ENCODE assay signal across 8 mouse cellular contexts in genomic region chr1:179847759-179848389, GRCm38 (mm10). TPM values are rescaled to one million over a fixed set of nuclear protein-coding genes. Genes with fewer than 3 reads are reported as not detected.
DNase-seq lines count a peak whose midpoint lies in the region; ATAC-seq and TF ChIP-seq lines count a peak whose summit lies in the region.

No protein-coding gene starts in this region.

- H3K9me3 ChIP-seq in CH12.LX (replicated peaks; ENCODE audit: low read length): no peaks in the 10 kb centered on the region
- no peaks in the 10 kb centered on the region for H3K9me3 ChIP-seq in forebrain, embryonic 12.5 days
- no peaks in the 10 kb centered on the region for H3K9me3 ChIP-seq in heart, postnatal 0 days (replicated peaks; ENCODE audit: control insufficient read depth, low read length)
- H3K9me3 ChIP-seq in liver, postnatal 0 days (ENCODE audit: low read length): no peaks in the 10 kb centered on the region
- no peaks in the 10 kb centered on the region for H3K9me3 ChIP-seq in neural tube, embryonic 13.5 days
- H3K9me3 ChIP-seq in stomach, postnatal 0 days (ENCODE audit: control insufficient read depth, low read length): no peaks in the 10 kb centered on the region

- peak; percentile 79 for DNase-seq in CH12.LX (ENCODE audit: extremely low read depth)
- peak; percentile 77 for DNase-seq in heart, postnatal 0 days (ENCODE audit: low spot score)
- DNase-seq in kidney, postnatal 36 days: peak; percentile 89 to 96
- peak; percentile 89 for DNase-seq in liver, postnatal 0 days
- peak; percentile 88 for DNase-seq in stomach, postnatal 0 days (ENCODE audit: low spot score)

- TF ChIP-seq RAD21 in CH12.LX (IDR thresholded peaks at IDR 0.05; ENCODE audit: low read depth, low read length): peak; percentile 49

- 3% methylated on average over 20 of the region's 20 CpGs for WGBS in forebrain, embryonic 12.5 days
- whole genome bisulfite sequencing in heart, postnatal 0 days: 4% methylated on average over 20 of the region's 20 CpGs
- 5% methylated on average over 20 of the region's 20 CpGs for WGBS in liver, postnatal 0 days (ENCODE audit: insufficient replicate concordance)
- WGBS in neural tube, embryonic 13.5 days: 5% methylated on average over 20 of the region's 20 CpGs
- 2% methylated on average over 20 of the region's 20 CpGs for WGBS in stomach, postnatal 0 days

- H3K4me3 ChIP-seq in CH12.LX (replicated peaks in 1 of 3; ENCODE audit: low read depth in 2 of 3, low read length in 2 of 3, poor library complexity in 1 of 3): peak overlapping the region; percentile 39 to 61 (median 47)
- H3K4me3 ChIP-seq in forebrain, embryonic 12.5 days (replicated peaks): peak overlapping the region; percentile 44
- H3K4me3 ChIP-seq in heart, postnatal 0 days (ENCODE audit: low read depth, low read length): peak overlapping the region; percentile 53
- H3K4me3 ChIP-seq in liver, postnatal 0 days (ENCODE audit: low read depth, low read length): peak overlapping the region; percentile 45
- peak overlapping the region; percentile 43 for H3K4me3 ChIP-seq in neural tube, embryonic 13.5 days
- peak overlapping the region; percentile 33 for H3K4me3 ChIP-seq in stomach, postnatal 0 days (ENCODE audit: low read depth, low read length)

- peak; percentile 62 for ATAC-seq in cerebellum, adult (ENCODE audit: insufficient number of reproducible peaks, low FRiP score, low TSS enrichment)
- peak; percentile 77 for ATAC-seq in forebrain, embryonic 12.5 days (ENCODE audit: low FRiP score)
- ATAC-seq in heart, postnatal 0 days (ENCODE audit: insufficient read depth, low read depth): peak; percentile 75
- peak; percentile 69 for ATAC-seq in liver, postnatal 0 days
- peak; percentile 52; the same call in 1 of the 2 replicates for ATAC-seq in neural tube, embryonic 13.5 days (ENCODE audit: low read depth)
- peak; percentile 70 for ATAC-seq in stomach, postnatal 0 days (ENCODE audit: low FRiP score, low TSS enrichment)

- TF ChIP-seq EP300 in CH12.LX (IDR thresholded peaks at IDR 0.05; ENCODE audit: low read length): peak; percentile 29; the same call in 1 of the 2 replicates
- TF ChIP-seq EP300 in heart, postnatal 0 days (IDR thresholded peaks at IDR 0.05; ENCODE audit: low read depth): no peak
- TF ChIP-seq EP300 in liver, postnatal 0 days (IDR thresholded peaks at IDR 0.05; ENCODE audit: low read depth): no peak; the same call in 1 of the 2 replicates
- no peak for TF ChIP-seq EP300 in stomach, postnatal 0 days (optimal IDR thresholded peaks at IDR 0.05)

- H3K27ac ChIP-seq in CH12.LX (ENCODE audit: insufficient read depth, low read depth): peak overlapping the region; percentile 25; the same call in 1 of the 2 replicates
- H3K27ac ChIP-seq in forebrain, embryonic 12.5 days: no peak overlapping the region
- peak overlapping the region; percentile 60 for H3K27ac ChIP-seq in heart, postnatal 0 days (ENCODE audit: low read depth)
- H3K27ac ChIP-seq in liver, postnatal 0 days (ENCODE audit: low read depth): 0 out of 2 replicates have a peak overlapping the region, but pooled peaks have one; percentile 11
- no peak overlapping the region for H3K27ac ChIP-seq in neural tube, embryonic 13.5 days (replicated peaks)
- H3K27ac ChIP-seq in stomach, postnatal 0 days (replicated peaks): peak overlapping the region; percentile 35; the same call in 1 of the 2 replicates

- peak overlapping the region; percentile 35 for H3K4me2 ChIP-seq in CH12.LX (ENCODE audit: insufficient read depth, low read depth, poor library complexity, severe bottlenecking)
- peak overlapping the region; percentile 71 for H3K4me2 ChIP-seq in forebrain, embryonic 12.5 days
- peak overlapping the region; percentile 74 for H3K4me2 ChIP-seq in heart, postnatal 0 days (ENCODE audit: low read depth, low read length)
- peak overlapping the region; percentile 83 for H3K4me2 ChIP-seq in liver, postnatal 0 days (ENCODE audit: low read depth, low read length)
- peak overlapping the region; percentile 66 for H3K4me2 ChIP-seq in neural tube, embryonic 13.5 days
- peak overlapping the region; percentile 63 for H3K4me2 ChIP-seq in stomach, postnatal 0 days (replicated peaks; ENCODE audit: low read depth)

- TF ChIP-seq POLR2A in CH12.LX (IDR thresholded peaks at IDR 0.05; ENCODE audit: low read depth, low read length): no peak; the same call in 1 of the 2 replicates

- dilution Hi-C loops in CH12.LX (cut with MboI; ENCODE audit: extremely low pct_ligation_motif_present, extremely low pct_unique_long_range_greater_than_20kb, low sequenced_read_pairs): no loop called here

- 0 out of 2 replicates have a peak, but pooled peaks cover 2% of the 10 kb centered on the region for H3K79me2 ChIP-seq in CH12.LX (replicated peaks; ENCODE audit: control insufficient read depth, extremely low read depth, insufficient read depth, poor library complexity, severe bottlenecking)

- peak overlapping the region; percentile 28 for H3K9ac ChIP-seq in CH12.LX (ENCODE audit: insufficient read depth, low read depth)
- peak overlapping the region; percentile 56 for H3K9ac ChIP-seq in forebrain, embryonic 12.5 days
- peak overlapping the region; percentile 68 for H3K9ac ChIP-seq in heart, postnatal 0 days (replicated peaks; ENCODE audit: low read depth, low read length)
- H3K9ac ChIP-seq in liver, postnatal 0 days (replicated peaks): peak overlapping the region; percentile 63
- peak overlapping the region; percentile 65 for H3K9ac ChIP-seq in neural tube, embryonic 13.5 days
- H3K9ac ChIP-seq in stomach, postnatal 0 days (ENCODE audit: low read length): peak overlapping the region; percentile 57

- no peaks in the 10 kb centered on the region for H3K27me3 ChIP-seq in CH12.LX (replicated peaks)
- peaks cover 3% of the 10 kb centered on the region; the same call in 1 of the 2 replicates for H3K27me3 ChIP-seq in forebrain, embryonic 12.5 days
- no peaks in the 10 kb centered on the region for H3K27me3 ChIP-seq in heart, postnatal 0 days (ENCODE audit: control insufficient read depth, insufficient read depth, low read length)
- H3K27me3 ChIP-seq in liver, postnatal 0 days (ENCODE audit: insufficient read depth, low read length): no peaks in the 10 kb centered on the region
- peaks cover 7% of the 10 kb centered on the region for H3K27me3 ChIP-seq in neural tube, embryonic 13.5 days
- H3K27me3 ChIP-seq in stomach, postnatal 0 days (ENCODE audit: control insufficient read depth, insufficient read depth, low read length): no peaks in the 10 kb centered on the region

- H3K4me1 ChIP-seq in CH12.LX (ENCODE audit: control insufficient read depth in 1 of 2, insufficient read depth in 2 of 2): peaks cover 4 to 43% of the 10 kb centered on the region in 2 experiments; a peak in 3 of 4 replicates
- H3K4me1 ChIP-seq in forebrain, embryonic 12.5 days: 0 out of 2 replicates have a peak, but pooled peaks cover 4% of the 10 kb centered on the region
- peaks cover 14% of the 10 kb centered on the region; the same call in 1 of the 2 replicates for H3K4me1 ChIP-seq in heart, postnatal 0 days (ENCODE audit: control insufficient read depth, insufficient read depth)
- peaks cover 3% of the 10 kb centered on the region; the same call in 1 of the 2 replicates for H3K4me1 ChIP-seq in liver, postnatal 0 days (ENCODE audit: insufficient read depth)
- H3K4me1 ChIP-seq in neural tube, embryonic 13.5 days (replicated peaks): peaks cover 4% of the 10 kb centered on the region; the same call in 1 of the 2 replicates
- H3K4me1 ChIP-seq in stomach, postnatal 0 days (replicated peaks; ENCODE audit: control insufficient read depth, insufficient read depth): no peaks in the 10 kb centered on the region

- in situ Hi-C loops in CH12.LX (cut with MboI; ENCODE audit: low pct_ligation_motif_present, low pct_unique_long_range_greater_than_20kb, low sequenced_read_pairs): loop anchor here (5.0 to 25.0 kb wide), 3 partner anchors 113 to 359 kb away; no protein-coding TSS in a partner anchor

- peaks cover 11 to 39% of the 10 kb centered on the region in 2 experiments for H3K36me3 ChIP-seq in CH12.LX (replicated peaks in 1 of 2; ENCODE audit: control insufficient read depth in 1 of 2, insufficient read depth in 1 of 2, low read length in 1 of 2)
- no peaks in the 10 kb centered on the region for H3K36me3 ChIP-seq in forebrain, embryonic 12.5 days (replicated peaks)
- no peaks in the 10 kb centered on the region for H3K36me3 ChIP-seq in heart, postnatal 0 days (replicated peaks; ENCODE audit: control insufficient read depth, insufficient read depth, low read length)
- H3K36me3 ChIP-seq in liver, postnatal 0 days (replicated peaks; ENCODE audit: insufficient read depth, low read length): no peaks in the 10 kb centered on the region
- H3K36me3 ChIP-seq in neural tube, embryonic 13.5 days: no peaks in the 10 kb centered on the region
- H3K36me3 ChIP-seq in stomach, postnatal 0 days (ENCODE audit: control insufficient read depth, insufficient read depth, low read length): no peaks in the 10 kb centered on the region

- TF ChIP-seq CTCF in CH12.LX (conservative IDR thresholded peaks at IDR 0.05 in 1 of 2, IDR thresholded peaks at IDR 0.05 in 1 of 2; ENCODE audit: low read depth in 2 of 2, low read length in 2 of 2): peak; percentile 74 to 81
- peak; percentile 83 for TF ChIP-seq CTCF in heart, postnatal 0 days (IDR thresholded peaks at IDR 0.05; ENCODE audit: low read depth)
- peak; percentile 87 for TF ChIP-seq CTCF in liver, postnatal 0 days (IDR thresholded peaks at IDR 0.05; ENCODE audit: low read depth)
- TF ChIP-seq CTCF in stomach, postnatal 0 days (IDR thresholded peaks at IDR 0.05; ENCODE audit: low read depth): peak; percentile 92

RNA-seq across cellular contexts. Expression of gene Ahctf1, which starts 44.4 kb away (rescaled TPM):
- total RNA-seq in CH12.LX (2012; rRNA removed) (79.2 and 81.0 TPM in 2 replicates), CH12.LX (2014; rRNA removed) (111 and 127 TPM in 2 replicates)
- 90.3 and 96.0 TPM in 2 replicates for polyA plus RNA-seq in CH12.LX (2012; ENCODE audit: insufficient read length, low read depth)
- polyA plus RNA-seq in forebrain, embryonic 12.5 days (2016; fragmentation: Nextera tagmentation; extraction: Ambion mirVana): 31.4 and 32.9 TPM in 2 replicates
- total RNA-seq in heart, postnatal 0 days (2014; rRNA removed; ENCODE audit: low replicate concordance): 18.7 and 20.9 TPM in 2 replicates
- polyA plus RNA-seq in heart, postnatal 0 days (2015; fragmentation: Nextera tagmentation; extraction: Ambion mirVana): 8.0 and 8.2 TPM in 2 replicates
- 8.1 and 9.2 TPM in 2 replicates for polyA plus RNA-seq in liver, postnatal 0 days (2015; fragmentation: Nextera tagmentation; extraction: Ambion mirVana)
- polyA plus RNA-seq in neural tube, embryonic 13.5 days (2015; fragmentation: Nextera tagmentation; extraction: Ambion mirVana): 17.5 and 18.1 TPM in 2 replicates
- 7.0 and 7.8 TPM in 2 replicates for polyA plus RNA-seq in stomach, postnatal 0 days (2015; fragmentation: Nextera tagmentation; extraction: Ambion mirVana)

RNA-seq across cellular contexts. Expression of gene Gm10518, which starts 44.7 kb away (rescaled TPM):
- 8.0 TPM in 2 replicates for total RNA-seq in CH12.LX (2012; rRNA removed)
- not detected in 2 replicates for total RNA-seq in CH12.LX (2014; rRNA removed)
- 0.40 TPM in 1 of 2 replicates, not detected in the other for polyA plus RNA-seq in CH12.LX (2012; ENCODE audit: insufficient read length, low read depth)
- 0.18 and 0.36 TPM in 2 replicates for polyA plus RNA-seq in forebrain, embryonic 12.5 days (2016; fragmentation: Nextera tagmentation; extraction: Ambion mirVana)
- total RNA-seq in heart, postnatal 0 days (2014; rRNA removed; ENCODE audit: low replicate concordance): not detected in 2 replicates
- polyA plus RNA-seq in heart, postnatal 0 days (2015; fragmentation: Nextera tagmentation; extraction: Ambion mirVana): 0.14 TPM in 1 of 2 replicates, not detected in the other
- 0.09 TPM in 1 of 2 replicates, not detected in the other for polyA plus RNA-seq in liver, postnatal 0 days (2015; fragmentation: Nextera tagmentation; extraction: Ambion mirVana)
- polyA plus RNA-seq in neural tube, embryonic 13.5 days (2015; fragmentation: Nextera tagmentation; extraction: Ambion mirVana): not detected in 2 replicates
- 0.10 TPM in 1 of 2 replicates, not detected in the other for polyA plus RNA-seq in stomach, postnatal 0 days (2015; fragmentation: Nextera tagmentation; extraction: Ambion mirVana)

Comparison
In these comparisons a context has a peak if more than half of its experiments do, and no peak if none do; other contexts are left out.
1. H3K27ac ChIP-seq: peak in CH12.LX (single experiment), heart, postnatal 0 days (single experiment), liver, postnatal 0 days (single experiment) and stomach, postnatal 0 days (single experiment); none in forebrain, embryonic 12.5 days (single experiment) and neural tube, embryonic 13.5 days (single experiment).
2. Peak in every context shown above with its lines, with median percentiles within 50 percentile points of each other: DNase-seq, H3K4me2 ChIP-seq, H3K4me3 ChIP-seq, H3K9ac ChIP-seq, CTCF ChIP-seq and ATAC-seq.